Mouse (Mus musculus): Measurements from ENCODE around the gene Agap2.
A peak's percentile ranks its signal among the peaks of the same experiment; 100 is the strongest.

The Agap2 gene

DNA sequence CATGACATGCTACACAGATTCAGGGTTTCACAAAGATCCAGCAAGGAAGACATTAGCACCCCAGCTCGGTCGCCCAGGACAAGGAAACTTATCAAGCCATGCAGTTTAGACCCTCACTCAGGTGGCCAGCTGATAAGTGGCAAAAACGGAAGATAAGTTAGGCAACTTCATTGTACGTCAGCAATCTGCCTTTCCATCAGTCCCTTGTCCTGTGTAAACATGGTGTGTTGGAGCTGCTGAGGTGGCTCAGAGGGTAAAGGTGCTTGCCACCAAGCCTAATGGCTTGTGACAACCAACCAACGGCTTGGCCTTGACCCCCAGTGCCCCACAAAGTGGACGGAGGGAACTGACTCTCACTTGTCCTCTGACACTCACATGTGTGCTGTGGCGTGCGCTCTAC is 25.3 kb downstream of the Agap2 start:
- no peak for DNase-seq (ENCODE audit: low read depth, low spot score)

DNA sequence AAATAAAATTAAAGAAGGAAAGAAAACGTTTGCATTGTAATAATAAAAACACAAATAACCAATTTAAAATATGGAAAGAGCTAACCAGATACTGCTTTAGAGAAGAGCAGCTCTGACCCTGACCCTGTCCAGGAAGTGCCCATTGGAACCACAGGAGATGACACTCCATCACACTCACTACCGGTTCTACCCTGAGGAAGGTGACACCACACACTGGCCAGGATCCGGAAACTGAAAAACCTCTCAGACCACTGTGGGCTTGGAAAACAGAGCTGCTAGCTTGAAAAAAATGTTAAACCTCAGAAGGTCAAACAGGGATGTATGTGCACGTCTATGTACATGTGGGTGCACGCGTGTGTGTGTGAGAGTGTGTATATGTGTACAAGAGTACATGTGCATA is 26.1 kb downstream of the Agap2 start:
- no peak for DNase-seq (ENCODE audit: low read depth, low spot score)

GRCm38 (mm10) chr10:127103631-127104030 is 28.5 kb downstream of the Agap2 start:
- no peak for DNase-seq (ENCODE audit: low read depth, low spot score)

DNA sequence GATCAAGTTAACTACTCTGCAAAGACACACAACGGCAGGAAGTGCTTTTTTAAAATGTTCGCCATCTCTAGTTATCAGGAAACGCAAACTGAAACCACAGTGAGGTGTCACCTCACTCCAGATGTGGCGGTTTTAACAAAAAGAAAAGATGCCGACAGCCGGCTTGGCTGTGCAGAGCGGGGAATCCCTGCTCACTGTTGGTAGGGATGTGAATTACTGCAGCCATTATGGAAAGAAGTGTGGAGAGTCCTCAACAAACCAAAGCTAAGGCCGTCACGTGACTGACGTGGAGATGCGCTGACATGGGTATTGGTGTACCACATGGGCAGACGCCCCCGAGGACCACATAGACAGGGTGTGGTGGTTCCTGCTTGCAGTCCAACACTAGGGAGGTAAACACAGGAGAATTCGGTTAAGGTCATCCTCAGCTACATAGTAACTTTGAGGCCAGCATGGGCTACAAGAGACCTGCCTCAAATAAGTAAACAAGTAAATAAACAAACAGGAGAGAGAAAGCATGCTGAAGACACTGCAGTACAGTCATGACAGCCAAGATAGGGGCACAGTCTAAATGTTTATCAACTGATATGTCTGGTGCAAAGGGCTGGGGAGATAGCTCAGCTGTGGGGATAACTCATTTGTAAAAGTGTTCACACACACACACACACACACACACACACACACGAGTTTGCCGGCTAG is 32.6 kb downstream of the Agap2 start:
- no peak for DNase-seq (ENCODE audit: low read depth, low spot score)

GRCm38 (mm10) chr10:127108262-127108583 is 33.1 kb downstream of the Agap2 start:
- no peak for DNase-seq (ENCODE audit: low read depth, low spot score)

DNA sequence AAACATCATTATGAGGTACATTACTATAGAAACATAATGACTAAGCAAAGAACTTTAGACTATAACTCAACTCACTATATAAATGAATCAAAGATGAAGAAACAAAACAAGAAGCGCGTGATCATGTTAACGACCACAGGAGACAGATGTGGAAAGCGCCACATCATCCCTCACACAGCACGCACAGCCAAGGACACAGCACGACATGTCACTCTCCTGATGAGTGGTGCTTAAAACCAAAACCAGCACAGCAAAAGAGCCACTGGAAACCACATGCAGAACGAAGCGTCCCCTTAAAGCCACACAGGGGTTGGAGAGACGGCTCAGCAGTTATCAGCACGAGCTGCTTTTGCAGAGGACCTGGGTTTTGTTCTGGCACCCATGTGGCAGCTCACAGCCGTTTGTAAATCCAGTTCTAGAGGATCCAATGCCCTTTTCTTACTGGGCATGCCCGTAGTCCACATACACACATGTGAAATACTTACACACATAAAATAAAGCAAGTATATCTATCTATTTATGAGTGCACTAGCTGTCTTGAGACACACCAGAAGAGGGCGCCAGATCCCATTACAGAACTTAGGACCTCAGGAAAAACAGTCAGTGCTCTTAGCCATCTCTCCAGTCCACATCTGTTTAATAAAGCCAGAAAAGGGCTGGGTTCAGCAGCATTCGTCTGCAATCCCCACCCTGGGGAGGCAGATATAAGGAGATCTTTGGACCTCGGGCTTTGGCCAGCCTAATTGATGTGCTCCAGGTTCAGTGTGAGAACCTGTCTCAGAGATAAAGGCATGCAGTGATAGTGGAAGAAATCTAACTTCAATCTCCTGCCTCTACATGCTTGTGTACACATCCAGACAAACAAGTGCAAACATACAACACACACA is 36.2 kb downstream of the Agap2 start:
- DNase-seq (ENCODE audit: low read depth, low spot score) = no peak

DNA sequence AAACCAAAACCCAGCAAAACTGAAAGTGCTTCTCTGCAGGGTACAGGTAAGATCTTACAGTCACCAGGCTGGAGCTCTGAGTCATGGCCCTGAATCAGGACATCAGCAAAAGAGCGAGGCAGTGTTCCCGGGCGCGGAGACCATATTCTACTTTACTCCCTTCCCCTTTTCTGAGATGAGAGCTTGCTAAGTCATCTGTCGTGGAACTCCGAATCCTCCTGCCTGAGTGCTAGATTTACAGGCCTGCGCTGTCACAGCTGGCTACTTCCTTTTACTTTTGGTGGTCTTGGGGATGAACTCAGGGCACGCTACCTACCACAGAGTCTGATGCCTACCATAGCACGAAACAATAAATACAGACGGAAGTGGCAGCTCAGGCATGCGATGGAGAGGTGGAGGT is 39.3 kb downstream of the Agap2 start:
- no peak for DNase-seq (ENCODE audit: low read depth, low spot score)

GRCm38 (mm10) chr10:127115068-127115467 is 40.0 kb downstream of the Agap2 start:
- DNase-seq (ENCODE audit: low read depth, low spot score) = no peak

DNA sequence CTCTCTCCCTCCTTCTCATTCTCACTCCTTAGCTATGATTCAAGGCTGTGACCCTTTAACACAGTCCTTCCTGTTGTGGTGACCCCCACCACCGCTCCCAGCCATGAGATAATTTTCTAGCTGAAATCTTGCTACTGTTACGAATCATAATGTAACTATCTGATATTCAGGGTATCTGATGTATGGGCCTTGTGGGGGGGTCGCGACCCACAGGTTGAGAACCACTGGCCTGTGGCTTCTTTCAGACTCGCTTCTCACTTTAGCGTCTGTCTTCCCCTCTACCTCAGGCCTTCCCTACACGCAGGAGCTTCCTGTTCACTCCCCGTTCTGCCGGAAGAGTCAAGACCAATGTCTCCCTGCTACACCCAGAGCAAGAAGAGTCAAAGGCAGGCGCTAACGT is 43.4 kb downstream of the Agap2 start:
- no peak for DNase-seq (ENCODE audit: low read depth, low spot score)

DNA sequence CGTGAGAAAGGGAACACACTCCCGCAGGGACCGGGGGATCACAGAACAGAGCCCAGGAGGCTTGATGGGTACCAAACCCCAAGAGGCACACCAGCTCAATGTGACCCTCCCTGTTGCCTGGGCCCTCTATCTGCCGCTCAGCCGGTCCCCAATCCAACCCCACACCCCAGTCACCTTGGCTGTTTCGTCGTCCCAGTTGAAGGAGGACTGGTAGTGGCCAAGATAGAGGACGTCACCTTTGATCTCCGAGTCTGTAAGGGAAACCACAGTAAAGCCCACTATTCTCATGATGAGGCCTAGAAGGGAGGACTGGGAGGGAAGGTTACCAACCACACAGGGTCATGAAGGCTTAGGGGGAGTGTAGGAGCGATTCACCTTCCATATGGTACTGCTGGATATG is 44.1 kb downstream of the Agap2 start:
- no peak for DNase-seq (ENCODE audit: low read depth, low spot score)

DNA sequence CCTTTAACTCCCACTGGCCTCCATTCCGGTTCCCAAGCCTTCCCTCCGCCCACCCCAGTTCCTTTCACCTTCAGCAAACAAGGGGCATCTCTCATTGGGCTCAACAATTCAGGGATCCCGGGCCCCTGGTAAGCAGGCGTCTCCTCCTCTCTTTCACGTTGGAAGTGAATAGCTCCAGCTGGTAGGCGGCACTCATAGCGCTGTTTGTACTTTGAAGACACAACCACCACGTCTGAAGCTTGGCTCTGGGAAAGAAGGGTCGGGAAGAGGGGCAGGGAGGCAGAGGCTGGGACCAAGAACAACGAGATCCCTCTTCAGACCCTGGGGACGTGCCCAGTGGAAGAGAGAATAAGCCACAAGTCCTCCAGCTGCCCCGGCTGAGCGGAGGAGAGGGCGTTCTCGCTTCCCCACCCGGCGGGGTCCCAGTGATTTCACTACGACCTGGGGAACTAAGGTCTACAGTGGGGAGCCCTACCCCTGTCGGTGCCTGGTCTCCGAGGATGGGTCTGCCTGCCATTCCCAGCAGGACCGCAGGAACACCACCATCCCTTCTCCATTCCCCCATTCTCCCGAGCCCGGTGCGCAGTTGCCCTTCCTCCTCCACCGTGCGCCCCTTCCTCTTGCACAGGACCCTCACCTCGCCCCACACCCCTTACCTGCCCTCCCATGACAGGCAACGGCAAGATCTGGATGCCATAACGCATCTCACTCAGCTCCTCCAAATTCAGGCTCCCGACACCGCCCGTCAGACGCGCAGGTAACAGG is 45.4 kb downstream of the Agap2 start:
- DNase-seq (ENCODE audit: low read depth, low spot score) = no peak

DNA sequence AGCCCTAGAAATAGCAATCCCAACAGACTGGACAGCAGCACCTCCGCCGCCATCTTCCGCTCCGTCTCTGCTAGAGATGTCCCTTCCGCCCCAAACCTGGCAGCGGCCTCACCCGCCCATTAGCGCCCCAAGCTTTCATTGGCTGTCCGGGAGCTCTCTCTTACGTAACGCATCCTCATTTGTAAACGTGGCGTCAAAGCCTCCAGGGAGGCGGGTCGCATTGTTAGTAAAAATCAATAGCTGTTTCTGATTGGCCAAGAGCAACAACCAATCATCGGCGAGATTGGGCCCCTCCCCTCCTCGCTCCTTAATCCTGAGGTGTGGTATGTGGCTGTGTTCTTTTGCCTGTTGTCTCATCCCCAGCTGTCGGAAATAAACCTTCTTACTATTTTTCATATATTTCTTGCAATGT is 46.0 kb downstream of the Agap2 start, which contains the start of gene Os9:
Gene Os9, minus strand, starts transcription at position 66 of the 412 bp plus-strand sequence.
- peak; percentile 97 for DNase-seq (ENCODE audit: low read depth, low spot score)

DNA sequence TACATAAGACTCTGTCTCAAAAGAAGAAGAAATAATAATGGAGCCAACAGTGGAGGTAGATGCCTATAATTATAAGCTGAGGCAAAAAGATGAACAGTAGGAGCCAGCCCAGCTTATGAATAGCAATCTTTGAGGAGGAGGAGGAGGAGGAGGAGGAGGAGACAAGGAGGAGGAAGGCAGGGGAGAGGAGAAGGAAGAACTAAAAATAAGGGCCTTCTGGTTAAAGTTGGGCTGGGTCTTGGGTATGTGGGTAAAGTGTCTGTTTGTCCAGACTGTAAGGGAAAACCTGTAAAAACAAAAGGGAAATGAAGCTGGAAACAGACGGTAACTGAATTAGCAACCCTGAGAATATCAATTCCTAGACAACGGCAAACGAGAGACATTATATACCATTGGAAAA is 46.9 kb downstream of the Agap2 start:
- DNase-seq (ENCODE audit: low read depth, low spot score) = no peak

DNA sequence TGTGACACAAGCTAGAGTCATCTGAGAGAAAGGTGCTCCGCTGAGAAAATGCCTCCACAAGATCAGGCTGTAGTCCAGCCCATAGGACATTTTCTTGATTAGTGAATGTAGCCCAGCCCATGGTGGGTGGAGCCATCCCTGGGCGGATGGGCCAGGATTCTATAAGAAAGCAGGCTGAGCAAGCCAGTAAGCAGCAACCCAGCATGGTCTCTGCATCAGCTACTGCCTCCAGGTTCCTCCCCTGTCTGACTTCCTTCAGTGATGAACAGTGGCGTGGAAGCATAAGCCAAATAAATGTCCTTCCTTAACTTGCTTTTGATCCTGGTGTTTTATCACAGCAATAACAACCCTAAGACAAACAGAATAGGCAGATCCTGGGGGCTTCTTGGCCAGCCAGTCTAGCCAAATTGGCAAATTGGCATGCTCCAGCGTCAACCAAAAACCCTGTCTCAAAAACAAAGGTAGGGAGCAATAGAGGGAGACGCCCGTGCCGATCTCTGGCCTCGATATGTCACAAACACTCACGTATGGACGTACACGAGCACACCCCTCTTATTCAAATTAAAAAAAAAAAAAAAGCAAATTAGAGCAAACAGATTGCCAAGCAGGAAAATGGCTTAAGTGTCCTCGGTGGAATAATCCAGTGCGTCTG is 47.8 kb downstream of the Agap2 start:
- no peak for DNase-seq (ENCODE audit: low read depth, low spot score)

- DNase-seq (ENCODE audit: low read depth, low spot score) = no peak
Measured at GRCm38 (mm10) chr10:127123436-127123805, 48.3 kb downstream of the Agap2 start.

GRCm38 (mm10) chr10:127125210-127126001 is 50.3 kb downstream of the Agap2 start:
- DNase-seq (ENCODE audit: low read depth, low spot score) = no peak

DNA sequence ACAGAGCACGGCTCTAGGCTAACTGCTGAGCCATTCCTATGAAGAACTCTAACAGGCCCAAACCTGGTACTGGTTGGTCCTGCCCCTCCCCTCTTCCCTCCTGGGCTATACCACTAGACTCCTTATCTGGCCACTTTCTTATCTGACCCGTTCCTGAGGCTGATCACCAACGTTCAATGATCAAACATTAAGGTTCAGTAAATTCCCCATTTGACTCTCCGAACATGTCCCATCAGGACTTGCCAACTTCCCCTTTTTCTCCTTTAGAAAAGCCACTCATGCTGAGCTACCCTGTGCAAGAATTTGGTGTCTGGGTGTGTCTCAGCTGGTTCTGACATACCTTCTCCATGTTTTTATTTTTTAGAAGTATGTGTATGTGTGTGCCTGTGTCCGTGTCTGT is 51.5 kb downstream of the Agap2 start:
- DNase-seq (ENCODE audit: low read depth, low spot score) = no peak

DNA sequence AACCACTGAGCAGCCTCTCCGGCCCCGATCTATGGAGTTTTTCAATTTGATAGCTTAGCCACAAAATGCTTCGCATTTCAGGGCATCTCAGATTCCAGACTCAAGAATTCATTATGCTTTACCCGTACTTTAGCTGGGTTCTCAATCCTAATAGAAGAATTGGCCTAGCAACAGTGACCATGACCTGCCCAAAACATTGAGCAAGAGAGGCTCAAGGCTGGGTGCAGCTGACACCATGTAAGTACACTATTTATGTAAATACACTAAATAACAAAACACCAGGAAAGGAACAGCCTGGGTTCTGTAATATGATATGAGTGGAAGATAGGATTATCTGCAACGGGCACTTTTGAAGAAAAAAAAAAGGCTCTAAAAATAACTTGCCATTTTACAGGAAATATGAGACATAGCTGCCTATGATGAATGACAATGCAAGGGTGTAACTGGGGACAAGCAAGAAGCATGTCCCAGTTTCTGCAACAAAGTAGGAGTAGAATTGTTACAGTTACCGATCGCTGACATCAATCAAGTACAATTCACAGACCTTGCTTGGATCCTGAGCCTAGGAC is 52.7 kb downstream of the Agap2 start:
- DNase-seq (ENCODE audit: low read depth, low spot score) = no peak

DNA sequence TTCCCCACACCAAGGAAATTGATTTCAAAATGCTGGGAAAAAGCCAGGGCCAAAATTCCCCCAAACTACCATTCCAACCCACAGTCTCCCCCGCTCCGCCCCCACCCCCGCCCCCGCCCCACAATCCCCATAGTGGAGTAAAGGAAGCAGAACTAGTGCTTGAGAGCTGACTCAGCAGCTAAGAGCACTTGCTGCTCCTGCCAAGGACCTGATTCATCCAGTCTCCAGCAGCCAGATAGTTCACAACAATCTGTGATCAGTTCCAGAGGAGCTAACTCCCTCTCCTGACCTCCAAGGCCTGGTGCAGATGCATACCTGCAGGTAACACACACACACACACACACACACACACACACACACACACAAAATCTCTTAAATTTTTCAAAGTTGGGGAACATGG is 54.3 kb downstream of the Agap2 start:
- no peak for DNase-seq (ENCODE audit: low read depth, low spot score)

DNA sequence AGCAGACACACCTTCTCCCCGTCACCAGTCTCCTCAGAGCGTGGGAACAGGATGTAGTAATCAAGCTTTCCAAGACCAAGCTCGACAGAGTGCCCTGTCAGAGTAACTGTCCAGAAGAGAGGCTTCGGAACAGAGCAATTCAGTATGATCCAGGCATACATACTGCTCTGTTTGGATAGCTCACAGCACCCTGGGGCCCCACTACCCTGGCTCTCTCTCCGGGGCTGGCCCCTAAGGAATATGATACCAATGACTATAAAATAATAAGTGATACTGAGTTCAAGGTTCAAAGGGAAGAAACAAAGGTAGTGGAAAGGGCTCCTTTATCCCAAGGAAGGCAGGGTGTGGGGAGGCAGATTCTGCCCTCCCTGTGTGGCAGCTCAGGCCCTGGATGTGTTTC is 57.4 kb downstream of the Agap2 start:
- no peak for DNase-seq (ENCODE audit: low read depth, low spot score)
